Mouse (Mus musculus): ENCODE results near the gene Hip1r. TPM values are rescaled to one million over a fixed set of nuclear protein-coding genes. Genes with fewer than 3 reads are reported as not detected.

Hip1r gene
- total RNA-seq, 1 experiment from 2014 or later = 144 TPM

DNA sequence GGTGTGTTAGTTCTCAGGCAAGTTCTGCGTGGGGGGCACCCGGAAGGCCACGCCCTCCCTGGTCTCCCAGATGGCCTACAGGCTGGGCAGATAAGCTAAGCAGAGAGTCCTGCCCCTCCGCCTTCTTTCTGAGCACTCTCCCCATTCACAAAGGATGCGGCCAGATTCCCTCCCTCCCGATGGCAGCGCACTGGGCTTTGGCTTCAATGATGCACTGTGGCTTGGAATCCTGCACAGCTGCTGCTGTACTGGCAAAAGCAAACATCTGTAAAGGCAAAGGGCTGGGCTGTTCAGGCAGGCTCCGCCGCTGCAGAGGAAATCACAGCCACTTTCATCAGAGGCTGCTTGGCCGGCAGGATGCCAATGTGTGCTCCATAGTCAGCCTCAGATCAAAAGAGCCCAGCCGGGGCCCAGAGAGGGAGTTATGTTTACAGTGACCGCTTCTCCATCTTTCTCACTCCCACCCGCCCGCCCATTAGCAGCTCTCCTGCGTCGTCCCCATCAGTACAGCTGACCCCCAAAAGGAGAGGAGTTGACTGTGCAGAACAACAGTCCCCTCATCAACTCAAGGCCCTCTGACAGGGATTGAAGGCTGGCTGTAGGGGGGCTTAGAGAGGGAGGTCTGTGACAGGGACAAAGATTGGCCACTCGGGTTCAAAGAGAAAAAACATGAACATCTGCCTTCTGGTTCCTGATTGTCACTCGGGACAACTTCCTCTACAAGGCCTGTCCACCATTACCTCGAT is 37.7 kb downstream of the Hip1r start:
- no peak for ATAC-seq (ENCODE audit: extremely low read depth, insufficient number of reproducible peaks, low FRiP score, poor library complexity, severe bottlenecking)

DNA sequence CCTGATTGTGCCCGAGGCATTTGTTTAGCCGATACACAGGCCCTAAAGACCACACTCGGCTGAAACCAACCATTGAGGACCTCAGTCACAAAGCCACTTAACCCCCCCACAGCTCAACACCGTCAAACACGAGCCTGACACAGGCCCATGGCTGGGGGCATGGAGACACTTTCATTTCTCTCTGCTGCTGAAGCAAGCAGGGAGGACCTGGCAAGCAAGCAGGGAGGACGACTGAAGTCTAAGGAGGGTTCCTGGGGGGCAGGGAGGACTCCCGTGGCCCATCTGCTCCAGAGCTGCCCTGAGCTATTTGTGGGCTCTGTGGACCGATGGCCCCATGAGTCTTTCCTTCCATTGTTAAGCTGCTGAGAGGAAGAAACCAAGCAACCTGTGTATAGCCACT is 38.5 kb downstream of the Hip1r start:
- no peak for ATAC-seq (ENCODE audit: extremely low read depth, insufficient number of reproducible peaks, low FRiP score, poor library complexity, severe bottlenecking)

GRCm38 (mm10) chr5:124012885-124013284 is 39.5 kb downstream of the Hip1r start:
- ATAC-seq (ENCODE audit: extremely low read depth, insufficient number of reproducible peaks, low FRiP score, poor library complexity, severe bottlenecking) = no peak

DNA sequence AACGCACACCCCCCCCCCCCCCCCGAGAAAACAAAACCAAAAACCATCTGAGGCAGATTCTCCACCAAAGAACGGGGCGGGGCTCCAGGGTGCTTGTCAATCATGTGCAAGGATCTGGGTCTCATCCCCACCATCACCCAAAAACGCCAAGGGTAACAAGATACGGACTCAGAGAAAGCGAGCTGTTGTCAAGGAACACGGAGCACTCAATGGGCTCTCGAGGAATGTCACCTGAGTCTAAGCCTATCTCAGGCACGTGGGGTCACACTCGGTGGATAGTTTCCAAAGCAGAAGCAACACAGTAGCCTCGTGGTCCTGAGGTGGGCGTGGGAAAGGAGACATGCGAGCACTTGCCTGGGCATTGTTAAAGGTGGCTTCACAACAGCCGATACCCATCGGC is 40.3 kb downstream of the Hip1r start:
- ATAC-seq (ENCODE audit: extremely low read depth, insufficient number of reproducible peaks, low FRiP score, poor library complexity, severe bottlenecking) = no peak

- no peak for ATAC-seq (ENCODE audit: extremely low read depth, insufficient number of reproducible peaks, low FRiP score, poor library complexity, severe bottlenecking)
These were observed 40.8 kb downstream of the Hip1r start for GRCm38 (mm10) chr5:124014180-124014579.

DNA sequence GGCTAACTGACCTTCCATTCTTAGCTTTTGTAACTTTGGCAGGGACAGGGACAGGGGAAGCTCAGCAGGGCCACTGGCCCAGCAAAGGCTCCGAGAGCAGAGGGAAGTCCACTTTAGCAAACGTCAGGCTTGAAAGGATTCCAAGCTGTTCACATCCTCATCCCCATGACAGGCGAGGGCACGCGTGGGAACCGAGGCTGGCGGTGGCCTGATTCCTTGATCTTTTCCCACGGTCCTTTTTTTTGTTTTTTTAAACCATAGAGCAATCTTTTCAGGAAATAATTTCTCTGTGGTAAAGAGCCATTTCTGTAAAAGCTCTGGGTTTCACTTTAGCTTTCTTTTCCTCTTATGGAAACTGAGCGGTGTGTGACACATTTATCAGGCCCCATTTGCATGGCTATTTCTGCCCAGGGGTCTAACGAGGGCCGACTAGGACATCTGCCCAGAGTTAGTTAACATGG is 41.4 kb downstream of the Hip1r start:
- no peak for ATAC-seq (ENCODE audit: extremely low read depth, insufficient number of reproducible peaks, low FRiP score, poor library complexity, severe bottlenecking)

GRCm38 (mm10) chr5:124015727-124016126 is 42.3 kb downstream of the Hip1r start:
- no peak for ATAC-seq (ENCODE audit: extremely low read depth, insufficient number of reproducible peaks, low FRiP score, poor library complexity, severe bottlenecking)

DNA sequence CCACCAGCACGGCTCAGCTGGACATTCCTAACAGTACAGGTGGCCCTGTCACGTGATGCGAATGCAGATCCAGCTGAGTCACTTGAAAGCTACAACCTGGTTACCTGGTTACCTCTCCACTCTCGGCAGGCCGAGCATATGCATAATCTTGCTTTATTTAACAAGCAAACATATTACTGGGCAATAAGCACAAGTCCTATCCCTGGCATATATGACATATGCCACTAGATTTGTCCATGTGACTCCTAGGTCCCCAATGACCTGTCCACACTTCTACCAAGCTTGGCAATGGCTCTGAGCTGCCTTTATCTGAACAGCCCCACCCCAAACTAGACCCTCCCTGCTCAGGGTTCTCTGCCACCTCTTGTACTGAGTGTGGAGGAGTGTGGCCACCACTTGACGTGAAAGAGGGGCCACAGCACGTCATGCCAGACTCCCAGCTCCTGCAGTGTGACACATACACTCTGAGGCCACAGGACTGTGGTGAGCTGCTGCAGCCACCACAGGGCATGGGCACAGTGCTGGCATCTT is 42.9 kb downstream of the Hip1r start:
- ATAC-seq (ENCODE audit: extremely low read depth, insufficient number of reproducible peaks, low FRiP score, poor library complexity, severe bottlenecking) = no peak

- no peak for ATAC-seq (ENCODE audit: extremely low read depth, insufficient number of reproducible peaks, low FRiP score, poor library complexity, severe bottlenecking)
These were observed 44.5 kb downstream of the Hip1r start for GRCm38 (mm10) chr5:124017941-124018340.

DNA sequence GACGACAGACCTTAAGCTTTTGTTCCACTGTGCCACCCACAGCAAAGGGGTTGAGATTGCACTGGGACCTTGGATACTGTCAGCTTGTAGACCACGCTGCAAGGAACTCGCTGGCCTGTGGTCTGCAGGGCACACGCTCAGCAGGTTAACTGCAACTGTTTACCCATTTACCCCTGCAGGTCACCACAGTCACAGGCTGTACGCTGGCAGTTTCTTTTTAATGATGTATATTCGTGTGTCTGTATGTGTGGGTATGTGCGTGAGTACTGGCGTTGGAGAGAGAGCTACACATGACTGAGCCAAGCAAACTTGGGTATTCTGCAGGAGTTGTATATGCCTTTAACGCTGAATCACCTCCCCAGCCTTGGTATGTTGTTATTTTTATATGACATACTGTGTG is 45.2 kb downstream of the Hip1r start:
- ATAC-seq (ENCODE audit: extremely low read depth, insufficient number of reproducible peaks, low FRiP score, poor library complexity, severe bottlenecking) = no peak

- ATAC-seq (ENCODE audit: extremely low read depth, insufficient number of reproducible peaks, low FRiP score, poor library complexity, severe bottlenecking) = peak; percentile 7; the same call in 1 of the 2 replicates
These were observed 46.2 kb downstream of the Hip1r start for GRCm38 (mm10) chr5:124019348-124020216.

DNA sequence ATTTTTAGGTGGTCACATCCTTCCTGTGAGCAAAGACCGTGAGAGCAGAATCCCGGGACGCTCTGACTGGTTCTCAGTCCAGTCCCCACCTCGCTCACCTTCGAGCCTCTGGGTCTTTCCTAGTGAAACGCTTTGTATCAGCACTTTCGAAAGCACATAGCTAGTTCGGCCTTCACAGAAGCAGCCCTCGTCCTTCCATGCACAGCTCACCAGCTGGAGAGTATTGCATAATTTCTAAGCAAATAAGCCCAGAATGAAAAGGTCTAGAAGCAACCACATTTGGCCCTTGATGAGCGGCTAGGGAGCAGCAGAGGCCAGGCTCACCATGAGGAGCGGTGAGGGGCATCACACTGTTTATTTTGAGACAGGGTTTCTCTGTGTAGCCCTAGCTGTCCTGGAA is 47.7 kb downstream of the Hip1r start:
- ATAC-seq (ENCODE audit: extremely low read depth, insufficient number of reproducible peaks, low FRiP score, poor library complexity, severe bottlenecking) = no peak

GRCm38 (mm10) chr5:124021701-124022100 is 48.3 kb downstream of the Hip1r start:
- ATAC-seq (ENCODE audit: extremely low read depth, insufficient number of reproducible peaks, low FRiP score, poor library complexity, severe bottlenecking) = no peak

- no peak for ATAC-seq (ENCODE audit: extremely low read depth, insufficient number of reproducible peaks, low FRiP score, poor library complexity, severe bottlenecking)
These were observed 48.9 kb downstream of the Hip1r start for GRCm38 (mm10) chr5:124022365-124022764.

DNA sequence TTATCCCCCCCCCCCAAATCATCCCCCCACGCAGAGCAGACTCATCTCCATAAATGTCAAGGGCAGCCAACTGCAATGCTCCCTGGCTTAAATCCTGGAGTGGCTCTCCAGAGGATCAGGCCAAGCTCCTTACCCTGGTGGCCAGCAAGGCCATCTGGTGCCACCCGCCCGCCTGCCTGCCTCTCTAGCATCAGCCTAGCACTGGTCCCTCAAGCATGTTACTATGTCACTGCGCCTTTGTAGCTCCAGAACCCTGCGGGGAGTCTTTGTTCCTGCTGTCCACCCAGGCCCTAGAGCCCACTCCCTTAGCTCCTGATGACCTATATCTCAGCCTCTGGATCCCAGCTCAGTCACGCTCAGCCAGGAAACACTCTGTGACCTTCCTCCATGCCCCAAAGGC is 51.2 kb downstream of the Hip1r start:
- ATAC-seq (ENCODE audit: extremely low read depth, insufficient number of reproducible peaks, low FRiP score, poor library complexity, severe bottlenecking) = no peak

GRCm38 (mm10) chr5:124025146-124025545 is 51.7 kb downstream of the Hip1r start:
- ATAC-seq (ENCODE audit: extremely low read depth, insufficient number of reproducible peaks, low FRiP score, poor library complexity, severe bottlenecking) = peak; percentile 42

GRCm38 (mm10) chr5:124025587-124026441 is 52.4 kb downstream of the Hip1r start:
- ATAC-seq (ENCODE audit: extremely low read depth, insufficient number of reproducible peaks, low FRiP score, poor library complexity, severe bottlenecking) = no peak

- ATAC-seq (ENCODE audit: extremely low read depth, insufficient number of reproducible peaks, low FRiP score, poor library complexity, severe bottlenecking) = no peak
These were observed 53.1 kb downstream of the Hip1r start for GRCm38 (mm10) chr5:124026568-124026967.
